Mouse (Mus musculus): Measurements from ENCODE around the gene Lingo4. TPM values are rescaled to one million over a fixed set of nuclear protein-coding genes. Genes with fewer than 3 reads are reported as not detected.

Gene Lingo4
- polyA plus RNA-seq, 1 experiment from 2014 or later, result 0.37 TPM

DNA sequence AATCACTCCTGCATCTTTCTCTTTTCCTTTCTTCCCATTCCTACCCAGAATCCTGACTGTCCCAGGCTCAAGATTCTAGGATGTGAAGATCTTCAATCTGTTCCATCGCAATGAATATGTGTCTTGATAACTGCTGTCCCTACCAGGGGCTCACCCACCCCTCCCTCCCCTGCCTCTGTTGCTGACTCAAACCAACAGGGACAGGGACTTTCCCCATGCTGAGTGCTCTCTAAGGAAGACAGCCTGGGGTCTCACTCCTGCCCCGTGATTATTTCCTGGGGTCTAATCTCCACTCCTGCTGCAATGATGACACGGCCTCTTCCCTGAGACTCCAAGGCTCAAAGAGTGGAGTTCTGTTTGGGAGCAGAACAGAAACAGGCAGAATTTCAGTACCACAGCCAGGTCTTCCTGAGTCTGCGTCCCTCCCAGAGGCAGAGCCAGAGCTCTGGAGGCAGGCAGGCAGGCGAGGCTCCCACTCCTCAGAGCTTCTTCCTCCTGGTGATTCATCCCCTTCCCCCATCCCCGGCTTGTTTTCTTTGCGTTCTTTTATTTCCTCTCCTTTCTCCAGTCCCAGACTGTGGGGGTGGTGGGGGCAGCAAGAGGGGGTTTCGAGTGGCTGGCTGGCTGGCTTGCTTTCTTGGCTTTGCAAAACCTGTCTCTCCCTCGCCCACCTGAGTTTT lies 18.3 kb upstream of the Lingo4 start:
- Histone ChIP-seq H3K27me3 (ENCODE audit: control insufficient read depth, insufficient read depth, low read length) (no peaks in the 10 kb centered on the region), H3K4me3 (ENCODE audit: low read depth, low read length) (no peak overlapping the region), H3K36me3 (ENCODE audit: control insufficient read depth, insufficient read depth, low read length) (no peaks in the 10 kb centered on the region), H3K9me3 (ENCODE audit: control insufficient read depth, low read length) (no peaks in the 10 kb centered on the region), H3K4me2 (no peak overlapping the region), H3K27ac (ENCODE audit: low read depth, low read length) (no peak overlapping the region), H3K4me1 (ENCODE audit: control insufficient read depth, insufficient read depth, low read length) (no peaks in the 10 kb centered on the region), H3K9ac (ENCODE audit: low read length) (no peak overlapping the region)
- WGBS, result 24% methylated on average over 9 of the region's 9 CpGs
- DNase-seq (ENCODE audit: low spot score, missing footprints), result no peak
- ATAC-seq (ENCODE audit: low FRiP score), result no peak

DNA sequence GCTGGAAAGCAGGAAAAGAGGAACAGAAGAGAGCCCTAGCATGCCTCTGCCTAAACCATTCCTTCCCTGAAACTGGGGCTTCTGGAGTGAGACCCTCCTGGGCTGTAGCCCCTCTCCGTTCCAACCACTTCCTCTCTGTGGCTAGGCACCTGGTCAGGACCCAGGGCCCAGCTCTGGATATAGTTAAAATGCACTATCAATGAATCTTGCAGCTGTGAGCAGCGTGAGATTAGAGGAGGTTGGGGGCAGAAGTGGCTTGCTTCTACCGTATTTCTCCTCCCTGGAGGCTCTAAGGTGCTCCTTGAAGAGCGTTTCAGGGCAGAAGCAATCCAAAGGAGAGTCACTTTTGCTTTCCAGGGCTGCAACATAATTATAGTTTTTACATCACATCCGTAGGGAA lies 16.0 kb upstream of the Lingo4 start:
- Histone ChIP-seq H3K27ac (ENCODE audit: low read depth, low read length) (no peak overlapping the region), H3K4me1 (ENCODE audit: control insufficient read depth, insufficient read depth, low read length) (no peaks in the 10 kb centered on the region), H3K4me3 (ENCODE audit: low read depth, low read length) (no peak overlapping the region), H3K27me3 (ENCODE audit: control insufficient read depth, insufficient read depth, low read length) (no peaks in the 10 kb centered on the region), H3K9me3 (ENCODE audit: control insufficient read depth, low read length) (no peaks in the 10 kb centered on the region), H3K4me2 (no peak overlapping the region), H3K9ac (ENCODE audit: low read length) (no peak overlapping the region), H3K36me3 (ENCODE audit: control insufficient read depth, insufficient read depth, low read length) (no peaks in the 10 kb centered on the region)
- ATAC-seq (ENCODE audit: low FRiP score), result no peak
- DNase-seq (ENCODE audit: low spot score, missing footprints), result peak; percentile 68
- 79% methylated on average over 5 of the region's 5 CpGs for WGBS

- Histone ChIP-seq H3K4me3 (ENCODE audit: low read depth, low read length) (no peak overlapping the region), H3K36me3 (ENCODE audit: control insufficient read depth, insufficient read depth, low read length) (no peaks in the 10 kb centered on the region)
- ATAC-seq (ENCODE audit: low FRiP score), result no peak
Observed at GRCm38 (mm10) chr3:94383476-94383875, 14.8 kb upstream of the Lingo4 start.

DNA sequence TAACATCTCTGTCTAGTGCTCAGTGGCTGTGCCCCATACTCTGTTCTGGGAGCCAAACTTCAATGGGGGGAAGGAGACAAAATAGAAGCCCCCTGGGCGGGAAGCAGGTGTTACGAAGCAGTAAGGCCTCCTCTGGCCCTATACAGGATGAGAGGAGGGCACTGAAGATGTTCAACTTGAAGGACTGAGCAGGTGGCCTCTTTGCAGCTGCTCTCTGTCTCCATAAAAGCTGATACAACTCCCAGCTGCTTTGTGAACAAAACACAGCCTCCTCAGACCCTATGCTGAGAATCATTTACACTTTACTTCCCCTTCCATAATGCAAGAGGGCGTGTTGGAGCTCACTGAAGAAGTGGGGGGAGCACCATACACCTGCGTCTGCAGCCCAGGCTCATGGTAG lies 11.6 kb upstream of the Lingo4 start:
- no peaks in the 10 kb centered on the region for H3K9me3 ChIP-seq (ENCODE audit: control insufficient read depth, low read length)
- no peak overlapping the region for H3K9ac ChIP-seq (ENCODE audit: low read length)
- ATAC-seq (ENCODE audit: low FRiP score) (no peak), DNase-seq (ENCODE audit: low spot score, missing footprints) (no peak)
- H3K27me3 ChIP-seq (ENCODE audit: control insufficient read depth, insufficient read depth, low read length), result no peaks in the 10 kb centered on the region
- H3K36me3 ChIP-seq (ENCODE audit: control insufficient read depth, insufficient read depth, low read length), result no peaks in the 10 kb centered on the region
- no peaks in the 10 kb centered on the region for H3K4me1 ChIP-seq (ENCODE audit: control insufficient read depth, insufficient read depth, low read length)
- H3K4me3 ChIP-seq (ENCODE audit: low read depth, low read length), result no peak overlapping the region
- no peak overlapping the region for H3K27ac ChIP-seq (ENCODE audit: low read depth, low read length)
- no peak overlapping the region for H3K4me2 ChIP-seq
- WGBS, result 67% methylated on average over 4 of the region's 4 CpGs

More at GRCm38 (mm10) chr3:94383476-94383875, 14.8 kb upstream of the Lingo4 start:
- Histone ChIP-seq H3K27ac (ENCODE audit: low read depth, low read length) (no peak overlapping the region), H3K4me1 (ENCODE audit: control insufficient read depth, insufficient read depth, low read length) (no peaks in the 10 kb centered on the region), H3K9ac (ENCODE audit: low read length) (no peak overlapping the region), H3K27me3 (ENCODE audit: control insufficient read depth, insufficient read depth, low read length) (no peaks in the 10 kb centered on the region), H3K9me3 (ENCODE audit: control insufficient read depth, low read length) (no peaks in the 10 kb centered on the region), H3K4me2 (no peak overlapping the region)
- 64% methylated on average over 3 of the region's 3 CpGs for WGBS
- DNase-seq (ENCODE audit: low spot score, missing footprints), result no peak

GRCm38 (mm10) chr3:94387391-94387790 lies 10.9 kb upstream of the Lingo4 start:
- H3K27ac ChIP-seq (ENCODE audit: low read depth, low read length), result no peak overlapping the region
- ATAC-seq (ENCODE audit: low FRiP score), result no peak
- WGBS, result 92% methylated on average over 10 of the region's 10 CpGs
- no peak overlapping the region for H3K4me2 ChIP-seq
- H3K9ac ChIP-seq (ENCODE audit: low read length), result no peak overlapping the region
- DNase-seq (ENCODE audit: low spot score, missing footprints), result no peak
- no peaks in the 10 kb centered on the region for H3K27me3 ChIP-seq (ENCODE audit: control insufficient read depth, insufficient read depth, low read length)
- H3K9me3 ChIP-seq (ENCODE audit: control insufficient read depth, low read length), result no peaks in the 10 kb centered on the region
- H3K4me3 ChIP-seq (ENCODE audit: low read depth, low read length), result no peak overlapping the region
- H3K36me3 ChIP-seq (ENCODE audit: control insufficient read depth, insufficient read depth, low read length), result no peaks in the 10 kb centered on the region
- no peaks in the 10 kb centered on the region for H3K4me1 ChIP-seq (ENCODE audit: control insufficient read depth, insufficient read depth, low read length)

GRCm38 (mm10) chr3:94388047-94388446 lies 10.3 kb upstream of the Lingo4 start:
- no peak overlapping the region for H3K4me3 ChIP-seq (ENCODE audit: low read depth, low read length)
- H3K27ac ChIP-seq (ENCODE audit: low read depth, low read length), result no peak overlapping the region
- H3K36me3 ChIP-seq (ENCODE audit: control insufficient read depth, insufficient read depth, low read length), result no peaks in the 10 kb centered on the region
- WGBS, result 85% methylated on average over 5 of the region's 5 CpGs
- no peak for ATAC-seq (ENCODE audit: low FRiP score)
- DNase-seq (ENCODE audit: low spot score, missing footprints), result no peak
- H3K9ac ChIP-seq (ENCODE audit: low read length), result no peak overlapping the region
- H3K27me3 ChIP-seq (ENCODE audit: control insufficient read depth, insufficient read depth, low read length), result no peaks in the 10 kb centered on the region
- no peaks in the 10 kb centered on the region for H3K4me1 ChIP-seq (ENCODE audit: control insufficient read depth, insufficient read depth, low read length)
- no peaks in the 10 kb centered on the region for H3K9me3 ChIP-seq (ENCODE audit: control insufficient read depth, low read length)
- no peak overlapping the region for H3K4me2 ChIP-seq

GRCm38 (mm10) chr3:94389420-94389819 lies 8.9 kb upstream of the Lingo4 start:
- ATAC-seq (ENCODE audit: low FRiP score) (no peak), DNase-seq (ENCODE audit: low spot score, missing footprints) (no peak)
- H3K27me3 ChIP-seq (ENCODE audit: control insufficient read depth, insufficient read depth, low read length), result no peaks in the 10 kb centered on the region
- H3K36me3 ChIP-seq (ENCODE audit: control insufficient read depth, insufficient read depth, low read length), result no peaks in the 10 kb centered on the region
- WGBS, result 91% methylated on average over 16 of the region's 16 CpGs
- no peak overlapping the region for H3K4me2 ChIP-seq
- H3K9me3 ChIP-seq (ENCODE audit: control insufficient read depth, low read length), result no peaks in the 10 kb centered on the region
- H3K27ac ChIP-seq (ENCODE audit: low read depth, low read length), result no peak overlapping the region
- no peaks in the 10 kb centered on the region for H3K4me1 ChIP-seq (ENCODE audit: control insufficient read depth, insufficient read depth, low read length)
- no peak overlapping the region for H3K4me3 ChIP-seq (ENCODE audit: low read depth, low read length)
- no peak overlapping the region for H3K9ac ChIP-seq (ENCODE audit: low read length)

GRCm38 (mm10) chr3:94391001-94391400 lies 7.3 kb upstream of the Lingo4 start:
- Histone ChIP-seq H3K4me2 (no peak overlapping the region), H3K9me3 (ENCODE audit: control insufficient read depth, low read length) (no peaks in the 10 kb centered on the region), H3K4me1 (ENCODE audit: control insufficient read depth, insufficient read depth, low read length) (no peaks in the 10 kb centered on the region), H3K36me3 (ENCODE audit: control insufficient read depth, insufficient read depth, low read length) (no peaks in the 10 kb centered on the region), H3K4me3 (ENCODE audit: low read depth, low read length) (no peak overlapping the region), H3K9ac (ENCODE audit: low read length) (no peak overlapping the region), H3K27ac (ENCODE audit: low read depth, low read length) (no peak overlapping the region), H3K27me3 (ENCODE audit: control insufficient read depth, insufficient read depth, low read length) (no peaks in the 10 kb centered on the region)
- 85% methylated on average over 5 of the region's 5 CpGs for WGBS
- no peak for DNase-seq (ENCODE audit: low spot score, missing footprints)
- no peak for ATAC-seq (ENCODE audit: low FRiP score)

GRCm38 (mm10) chr3:94392128-94392527 lies 6.2 kb upstream of the Lingo4 start:
- Histone ChIP-seq H3K4me3 (ENCODE audit: low read depth, low read length) (no peak overlapping the region), H3K36me3 (ENCODE audit: control insufficient read depth, insufficient read depth, low read length) (no peaks in the 10 kb centered on the region), H3K27ac (ENCODE audit: low read depth, low read length) (no peak overlapping the region), H3K4me2 (no peak overlapping the region), H3K4me1 (ENCODE audit: control insufficient read depth, insufficient read depth, low read length) (no peaks in the 10 kb centered on the region), H3K27me3 (ENCODE audit: control insufficient read depth, insufficient read depth, low read length) (no peaks in the 10 kb centered on the region), H3K9ac (ENCODE audit: low read length) (no peak overlapping the region), H3K9me3 (ENCODE audit: control insufficient read depth, low read length) (no peaks in the 10 kb centered on the region)
- DNase-seq (ENCODE audit: low spot score, missing footprints) (no peak), ATAC-seq (ENCODE audit: low FRiP score) (no peak)
- 91% methylated on average over 2 of the region's 2 CpGs for WGBS
